Mouse (Mus musculus) monocyte, adult 5-6 weeks (primary cell): ENCODE measurements around the gene Ifng. TPM values are rescaled to one million over a fixed set of nuclear protein-coding genes. Genes with fewer than 3 reads are reported as not detected.
"Not testable (repeated sequence)": the region's sequence is repeated elsewhere in the genome, so short reads cannot be mapped to it uniquely, and the experiment has no call there.

Source experiments
- ATAC-seq: fragments of 153-309, 156-312 bp; replicated peaks from 2 replicates; pipeline ENCODE4 v1.8.0; 2017; ENCODE audit warnings: mild to moderate bottlenecking; ENCODE audit not compliant: low TSS enrichment, insufficient number of reproducible peaks, severe bottlenecking, poor library complexity, low FRiP score
- total RNA-seq: library from RNA; stranded (forward); fragments of 200-1000, 200-491, 200-594 nt; gene quantifications from 3 replicates; pipeline ENCODE4 v1.2.3, GENCODE M21; 2017

Gene Ifng
- total RNA-seq, 1 experiment from 2014 or later, result 59.4 TPM

GRCm38 (mm10) chr10:118472846-118473245, 32.0 kb downstream of the Ifng start:
- ATAC-seq, result not testable (repeated sequence)

DNA sequence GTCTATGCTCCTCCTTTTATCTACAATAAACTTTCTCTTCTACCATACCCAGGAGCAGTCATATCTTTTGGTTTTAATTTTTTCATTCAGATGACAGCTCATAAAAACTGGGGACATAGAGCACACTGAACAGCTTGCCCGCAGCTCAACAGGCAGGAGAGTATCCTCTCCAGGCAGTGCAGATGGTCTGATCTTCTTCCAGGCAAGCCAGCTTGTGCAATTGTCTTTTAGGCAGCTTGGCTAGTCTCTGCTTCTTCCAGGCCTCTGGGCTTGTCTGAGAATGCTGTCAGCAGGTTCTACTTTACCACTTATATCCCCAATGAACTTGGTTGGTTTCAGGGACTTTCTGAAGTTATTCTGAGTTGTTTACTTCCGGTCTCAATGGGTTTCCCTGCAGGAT, 35.9 kb downstream of the Ifng start:
- no peak for ATAC-seq

DNA sequence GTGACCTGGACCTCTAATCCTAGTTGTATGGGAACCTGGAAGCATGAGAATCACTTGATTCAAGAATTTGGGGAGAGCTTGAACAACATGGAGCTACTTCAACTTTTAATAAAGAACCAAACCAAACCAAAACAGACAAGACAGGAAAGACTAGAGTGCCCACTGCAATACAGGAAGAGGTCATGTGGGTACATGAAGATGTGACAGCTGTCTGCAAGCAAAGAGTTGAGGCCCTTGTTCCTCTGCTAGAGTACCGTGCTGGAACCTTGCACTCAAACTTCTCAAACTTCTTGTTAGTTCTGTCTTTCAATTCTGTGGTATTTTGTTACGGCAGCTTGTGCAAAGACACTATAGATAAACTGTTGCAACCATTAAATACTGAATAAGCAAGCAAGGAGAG, 36.5 kb downstream of the Ifng start:
- ATAC-seq, result no peak

DNA sequence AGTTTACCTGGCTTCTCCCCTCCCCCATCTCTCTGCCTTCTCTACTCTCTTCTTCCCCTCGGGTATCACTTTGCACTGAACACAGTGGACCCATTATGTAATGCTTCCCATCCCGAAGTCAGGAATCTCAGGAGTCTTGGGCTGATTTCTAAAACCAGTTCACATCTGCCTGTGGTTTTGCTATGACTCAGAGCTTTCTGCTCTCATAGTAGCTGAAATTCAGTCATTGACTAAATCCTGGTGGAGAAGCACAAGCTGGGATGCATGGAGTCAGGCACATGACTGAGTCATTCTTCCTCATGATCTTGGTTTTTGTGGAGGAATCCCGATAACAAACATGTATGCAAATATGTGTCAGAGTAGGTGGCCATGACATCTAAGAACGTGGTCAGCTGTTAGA, 38.4 kb downstream of the Ifng start:
- ATAC-seq, result no peak

DNA sequence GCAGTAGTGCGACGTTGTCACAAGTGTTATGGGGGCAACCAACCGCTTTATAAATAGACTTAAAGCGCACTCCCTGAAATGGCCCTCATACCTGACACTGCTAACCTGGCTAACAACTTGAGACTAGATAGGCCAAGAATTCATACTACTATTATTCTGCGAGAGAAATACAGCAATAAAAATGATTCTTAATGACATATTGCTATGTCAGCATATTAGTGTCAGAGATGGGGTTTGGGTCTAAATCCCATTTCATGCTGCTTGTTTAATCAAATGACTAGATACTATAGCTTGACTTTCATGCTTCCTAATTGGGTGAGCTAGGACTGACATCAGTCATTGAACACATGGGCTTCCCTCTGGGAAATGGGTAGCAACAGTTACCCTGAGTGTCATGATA, 39.3 kb downstream of the Ifng start:
- ATAC-seq, result no peak

DNA sequence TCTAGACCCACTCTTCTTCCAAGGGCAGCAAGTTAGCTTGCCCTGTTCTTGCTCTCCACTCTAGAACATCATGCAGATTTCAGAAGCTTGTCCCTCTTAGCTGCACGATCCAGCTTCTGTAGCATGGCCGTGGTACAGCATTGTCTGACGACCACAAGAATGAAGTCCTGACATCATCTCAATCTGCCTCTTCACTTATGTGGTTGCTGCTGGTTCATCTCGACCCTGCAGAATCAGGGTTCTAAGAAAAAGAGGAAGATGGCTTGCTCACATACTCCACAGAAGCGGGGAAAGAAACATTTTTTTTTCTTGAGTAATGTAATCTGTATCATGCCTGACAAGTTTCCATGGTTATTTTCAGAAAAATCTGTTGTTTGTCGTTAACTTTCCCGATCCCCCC, 39.9 kb downstream of the Ifng start:
- ATAC-seq, result no peak

DNA sequence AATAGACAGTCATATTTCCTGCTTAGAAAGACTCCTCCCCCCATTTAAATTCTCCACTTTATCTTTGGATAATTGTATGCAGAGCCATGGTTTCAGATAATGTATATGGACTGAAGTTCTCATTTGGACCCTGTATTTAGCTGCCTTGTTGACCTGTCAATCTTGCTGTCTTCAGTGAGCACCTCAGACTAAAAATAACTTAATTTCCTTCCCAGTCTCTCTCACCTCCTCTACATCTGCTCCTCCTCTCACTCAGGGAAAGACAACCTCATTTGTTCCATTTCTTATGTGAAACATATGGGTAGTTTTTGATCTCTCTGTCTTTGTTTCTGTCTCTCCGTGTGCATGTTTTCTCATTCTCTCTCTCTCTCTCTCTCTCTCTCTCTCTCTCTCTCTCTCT, 53.3 kb downstream of the Ifng start:
- no peak for ATAC-seq

- ATAC-seq, result no peak
Measured at GRCm38 (mm10) chr10:118495362-118495761, 54.5 kb downstream of the Ifng start.

Other genes starting within 250 kb of the Ifng start
- not detected in 3 replicates for gene Il22, start 236.1 kb upstream of the Ifng start, total RNA-seq
- not detected in 3 replicates for gene Gm32717, start 200.3 kb upstream of the Ifng start, total RNA-seq
- gene Gm32802, start 182.4 kb upstream of the Ifng start, total RNA-seq, result not detected in 3 replicates
- not detected in 3 replicates for gene Iltifb, start 146.0 kb upstream of the Ifng start, total RNA-seq
- gene Gm9040, start 114.1 kb upstream of the Ifng start, total RNA-seq, result not detected in 3 replicates
- gene Gm9044, start 108.6 kb upstream of the Ifng start, total RNA-seq, result not detected in 3 replicates
- gene Gm9045, start 103.2 kb upstream of the Ifng start, total RNA-seq, result not detected in 3 replicates
- gene Gm9046, start 97.8 kb upstream of the Ifng start, total RNA-seq, result not detected in 3 replicates
- not detected in 3 replicates for gene Gm9048, start 92.4 kb upstream of the Ifng start, total RNA-seq
- not detected in 3 replicates for gene Gm9049, start 86.9 kb upstream of the Ifng start, total RNA-seq